Mouse (Mus musculus): ENCODE data around the gene Hs6st3. TPM values are rescaled to one million over a fixed set of nuclear protein-coding genes. Genes with fewer than 3 reads are reported as not detected.

Gene Hs6st3
- polyA plus RNA-seq, 1 experiment from 2014 or later = not detected

- H3K4me3 ChIP-seq (ENCODE audit: low read length) = no peak overlapping the region
- no peak overlapping the region for H3K9ac ChIP-seq (ENCODE audit: low read length)
- WGBS = 48% methylated on average over 9 of the region's 9 CpGs
- no peaks in the 10 kb centered on the region for H3K36me3 ChIP-seq (ENCODE audit: control insufficient read depth, insufficient read depth)
- no peaks in the 10 kb centered on the region for H3K27me3 ChIP-seq (ENCODE audit: control insufficient read depth, insufficient read depth, low read length)
- H3K27ac ChIP-seq (ENCODE audit: low read length) = no peak overlapping the region
- H3K4me2 ChIP-seq (ENCODE audit: low read depth, low read length) = no peak overlapping the region
- no peaks in the 10 kb centered on the region for H3K9me3 ChIP-seq (replicated peaks; ENCODE audit: control insufficient read depth, low read length)
- H3K4me1 ChIP-seq (ENCODE audit: control insufficient read depth, insufficient read depth, low read length) = peaks cover 4% of the 10 kb centered on the region; the same call in 1 of the 2 replicates
- no peak for ATAC-seq (replicated peaks; ENCODE audit: extremely low read depth, insufficient read depth, low FRiP score)
Observed at GRCm38 (mm10) chr14:119832940-119833339, 694.8 kb downstream of the Hs6st3 start.

- 51% methylated on average over 8 of the region's 8 CpGs for WGBS
- Histone ChIP-seq H3K9ac (ENCODE audit: low read length) (no peak overlapping the region), H3K4me2 (ENCODE audit: low read depth, low read length) (no peak overlapping the region), H3K4me1 (ENCODE audit: control insufficient read depth, insufficient read depth, low read length) (peaks cover 4% of the 10 kb centered on the region; the same call in 1 of the 2 replicates), H3K4me3 (ENCODE audit: low read length) (no peak overlapping the region), H3K27ac (ENCODE audit: low read length) (no peak overlapping the region), H3K36me3 (ENCODE audit: control insufficient read depth, insufficient read depth) (no peaks in the 10 kb centered on the region), H3K9me3 (replicated peaks; ENCODE audit: control insufficient read depth, low read length) (no peaks in the 10 kb centered on the region), H3K27me3 (ENCODE audit: control insufficient read depth, insufficient read depth, low read length) (no peaks in the 10 kb centered on the region)
- ATAC-seq (replicated peaks; ENCODE audit: extremely low read depth, insufficient read depth, low FRiP score) = no peak
Observed at GRCm38 (mm10) chr14:119834008-119834700, 696.0 kb downstream of the Hs6st3 start.

- Histone ChIP-seq H3K36me3 (ENCODE audit: control insufficient read depth, insufficient read depth) (no peaks in the 10 kb centered on the region), H3K27ac (ENCODE audit: low read length) (no peak overlapping the region), H3K4me3 (ENCODE audit: low read length) (no peak overlapping the region), H3K9ac (ENCODE audit: low read length) (no peak overlapping the region), H3K4me2 (ENCODE audit: low read depth, low read length) (no peak overlapping the region), H3K9me3 (replicated peaks; ENCODE audit: control insufficient read depth, low read length) (no peaks in the 10 kb centered on the region), H3K27me3 (ENCODE audit: control insufficient read depth, insufficient read depth, low read length) (no peaks in the 10 kb centered on the region), H3K4me1 (ENCODE audit: control insufficient read depth, insufficient read depth, low read length) (peaks cover 4% of the 10 kb centered on the region; the same call in 1 of the 2 replicates)
- 88% methylated on average over 3 of the region's 3 CpGs for WGBS
- ATAC-seq (replicated peaks; ENCODE audit: extremely low read depth, insufficient read depth, low FRiP score) = no peak
Observed at GRCm38 (mm10) chr14:119836051-119836450, 697.9 kb downstream of the Hs6st3 start.

DNA sequence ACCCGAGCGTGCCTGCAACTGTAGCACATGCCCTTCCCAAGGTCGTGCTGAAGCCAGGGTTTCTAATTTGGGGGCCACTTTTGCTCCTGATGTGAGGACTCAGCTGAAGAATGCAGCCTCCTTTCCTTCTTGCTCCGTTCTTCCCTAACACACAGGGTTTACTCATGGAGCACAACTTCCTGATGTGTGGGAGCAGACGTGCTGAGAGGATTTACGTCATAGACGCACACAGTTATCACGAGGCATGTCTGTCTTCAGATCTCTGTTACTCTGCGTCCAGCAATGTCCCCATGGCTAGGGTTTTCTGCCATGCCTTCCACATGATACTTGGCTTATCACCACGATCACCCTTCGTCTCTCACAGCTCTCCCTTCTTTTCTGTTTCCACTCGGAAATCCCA lies 709.4 kb downstream of the Hs6st3 start:
- no peak for ATAC-seq (replicated peaks; ENCODE audit: extremely low read depth, insufficient read depth, low FRiP score)
- Histone ChIP-seq H3K36me3 (ENCODE audit: control insufficient read depth, insufficient read depth) (no peaks in the 10 kb centered on the region), H3K4me3 (ENCODE audit: low read length) (peak overlapping the region; percentile 17), H3K27me3 (ENCODE audit: control insufficient read depth, insufficient read depth, low read length) (no peaks in the 10 kb centered on the region), H3K27ac (ENCODE audit: low read length) (no peak overlapping the region), H3K9me3 (replicated peaks; ENCODE audit: control insufficient read depth, low read length) (no peaks in the 10 kb centered on the region), H3K9ac (ENCODE audit: low read length) (peak overlapping the region; percentile 25; the same call in 1 of the 2 replicates), H3K4me1 (ENCODE audit: control insufficient read depth, insufficient read depth, low read length) (peaks cover 5% of the 10 kb centered on the region), H3K4me2 (ENCODE audit: low read depth, low read length) (peak overlapping the region; percentile 57)
- 33% methylated on average over 12 of the region's 12 CpGs for WGBS

GRCm38 (mm10) chr14:119848759-119849298 lies 710.7 kb downstream of the Hs6st3 start:
- no peak overlapping the region for H3K4me3 ChIP-seq (ENCODE audit: low read length)
- ATAC-seq (replicated peaks; ENCODE audit: extremely low read depth, insufficient read depth, low FRiP score) = no peak
- no peaks in the 10 kb centered on the region for H3K36me3 ChIP-seq (ENCODE audit: control insufficient read depth, insufficient read depth)
- H3K27ac ChIP-seq (ENCODE audit: low read length) = no peak overlapping the region
- H3K27me3 ChIP-seq (ENCODE audit: control insufficient read depth, insufficient read depth, low read length) = no peaks in the 10 kb centered on the region
- no peaks in the 10 kb centered on the region for H3K9me3 ChIP-seq (replicated peaks; ENCODE audit: control insufficient read depth, low read length)
- no peak overlapping the region for H3K4me2 ChIP-seq (ENCODE audit: low read depth, low read length)
- H3K9ac ChIP-seq (ENCODE audit: low read length) = no peak overlapping the region
- WGBS = 62% methylated on average over 4 of the region's 4 CpGs
- H3K4me1 ChIP-seq (ENCODE audit: control insufficient read depth, insufficient read depth, low read length) = peaks cover 5% of the 10 kb centered on the region

DNA sequence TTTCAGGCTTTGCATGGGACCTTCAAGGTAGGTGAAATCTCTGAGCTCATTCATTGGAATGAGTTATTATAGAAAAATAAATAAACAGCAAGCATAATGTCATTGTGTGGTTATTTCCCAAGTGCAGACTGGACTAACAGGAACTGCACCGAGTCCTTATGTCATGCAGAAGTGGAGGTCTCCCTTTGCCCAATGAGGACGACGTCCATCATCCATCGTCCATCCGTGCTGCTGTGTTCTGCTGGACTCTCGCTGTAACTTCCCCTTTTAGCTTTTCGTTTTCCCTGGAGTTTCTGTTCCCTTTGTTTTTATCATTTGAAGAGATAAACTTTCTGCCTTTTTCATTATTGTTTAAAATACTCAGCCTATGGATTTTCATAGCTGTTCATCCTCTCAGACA lies 711.2 kb downstream of the Hs6st3 start:
- 63% methylated on average over 7 of the region's 7 CpGs for WGBS

GRCm38 (mm10) chr14:119852139-119852538 lies 714.0 kb downstream of the Hs6st3 start:
- WGBS = 10% methylated on average over 5 of the region's 5 CpGs
- no peaks in the 10 kb centered on the region for H3K27me3 ChIP-seq (ENCODE audit: control insufficient read depth, insufficient read depth, low read length)
- H3K4me3 ChIP-seq (ENCODE audit: low read length) = no peak overlapping the region
- no peak overlapping the region for H3K9ac ChIP-seq (ENCODE audit: low read length)
- no peak for ATAC-seq (replicated peaks; ENCODE audit: extremely low read depth, insufficient read depth, low FRiP score)
- H3K36me3 ChIP-seq (ENCODE audit: control insufficient read depth, insufficient read depth) = no peaks in the 10 kb centered on the region
- H3K27ac ChIP-seq (ENCODE audit: low read length) = no peak overlapping the region
- H3K9me3 ChIP-seq (replicated peaks; ENCODE audit: control insufficient read depth, low read length) = no peaks in the 10 kb centered on the region
- H3K4me2 ChIP-seq (ENCODE audit: low read depth, low read length) = peak overlapping the region; percentile 41
- H3K4me1 ChIP-seq (ENCODE audit: control insufficient read depth, insufficient read depth, low read length) = peaks cover 3% of the 10 kb centered on the region

More for the DNA sequence above, 711.2 kb downstream of the Hs6st3 start:
- Histone ChIP-seq H3K27ac (ENCODE audit: low read length) (no peak overlapping the region), H3K4me2 (ENCODE audit: low read depth, low read length) (no peak overlapping the region), H3K4me3 (ENCODE audit: low read length) (no peak overlapping the region), H3K4me1 (ENCODE audit: control insufficient read depth, insufficient read depth, low read length) (peaks cover 5% of the 10 kb centered on the region), H3K27me3 (ENCODE audit: control insufficient read depth, insufficient read depth, low read length) (no peaks in the 10 kb centered on the region), H3K36me3 (ENCODE audit: control insufficient read depth, insufficient read depth) (no peaks in the 10 kb centered on the region), H3K9me3 (replicated peaks; ENCODE audit: control insufficient read depth, low read length) (no peaks in the 10 kb centered on the region), H3K9ac (ENCODE audit: low read length) (no peak overlapping the region)
- ATAC-seq (replicated peaks; ENCODE audit: extremely low read depth, insufficient read depth, low FRiP score) = no peak

- Histone ChIP-seq H3K27ac (ENCODE audit: low read length) (no peak overlapping the region), H3K4me2 (ENCODE audit: low read depth, low read length) (peak overlapping the region; percentile 38)
- WGBS = 49% methylated on average over 23 of the region's 23 CpGs
Observed at GRCm38 (mm10) chr14:119857338-119858291, 719.5 kb downstream of the Hs6st3 start.

More at GRCm38 (mm10) chr14:119857338-119858291, 719.5 kb downstream of the Hs6st3 start:
- no peaks in the 10 kb centered on the region for H3K27me3 ChIP-seq (ENCODE audit: control insufficient read depth, insufficient read depth, low read length)
- H3K4me1 ChIP-seq (ENCODE audit: control insufficient read depth, insufficient read depth, low read length) = no peaks in the 10 kb centered on the region
- H3K9ac ChIP-seq (ENCODE audit: low read length) = no peak overlapping the region
- no peaks in the 10 kb centered on the region for H3K9me3 ChIP-seq (replicated peaks; ENCODE audit: control insufficient read depth, low read length)
- peak overlapping the region; percentile 2 for H3K4me3 ChIP-seq (ENCODE audit: low read length)
- no peaks in the 10 kb centered on the region for H3K36me3 ChIP-seq (ENCODE audit: control insufficient read depth, insufficient read depth)
- no peak for ATAC-seq (replicated peaks; ENCODE audit: extremely low read depth, insufficient read depth, low FRiP score)
